Mouse (Mus musculus) embryonic facial prominence, embryonic 12.5 days (tissue): ENCODE results near the gene Leng9. TPM values are rescaled to one million over a fixed set of nuclear protein-coding genes. Genes with fewer than 3 reads are reported as not detected.

Experiments used
- ATAC-seq: fragments of 200-750 bp; cut with Nextera tagmentation; 2 replicates; pipeline ENCODE4 v1.8.0; 2017; ENCODE audit not compliant: insufficient number of reproducible peaks, insufficient read depth, low FRiP score, low TSS enrichment
- H3K27ac ChIP-seq: fragments of 300-500 bp; sonication (generic); 2 replicates; pipeline ENCODE4 v1.5.1; 2016; ENCODE audit warnings: mild to moderate bottlenecking
- H3K27me3 ChIP-seq: fragments of 300-500 bp; sonication (generic); 2 replicates; pipeline ENCODE4 v1.6.1; 2016; ENCODE audit warnings: mild to moderate bottlenecking, moderate library complexity
- H3K36me3 ChIP-seq: fragments of 300-500 bp; sonication (generic); 2 replicates; pipeline ENCODE4 v1.6.1; 2016; ENCODE audit warnings: mild to moderate bottlenecking
- H3K4me1 ChIP-seq: fragments of 300-500 bp; sonication (generic); 2 replicates; pipeline ENCODE4 v1.6.1; 2016
- H3K4me2 ChIP-seq: fragments of 300-500 bp; sonication (generic); replicated peaks from 2 replicates; pipeline ENCODE4 v1.6.1; 2016; ENCODE audit warnings: mild to moderate bottlenecking, moderate library complexity
- H3K4me3 ChIP-seq: fragments of 300-500 bp; sonication (generic); 2 replicates; pipeline ENCODE4 v1.5.1; 2016; ENCODE audit warnings: mild to moderate bottlenecking
- H3K9ac ChIP-seq: fragments of 300-500 bp; sonication (generic); 2 replicates; pipeline ENCODE4 v1.6.1; 2016; ENCODE audit warnings: mild to moderate bottlenecking, moderate library complexity
- H3K9me3 ChIP-seq: fragments of 300-500 bp; sonication (generic); 2 replicates; pipeline ENCODE4 v1.6.1; 2016; ENCODE audit warnings: mild to moderate bottlenecking, moderate library complexity
- WGBS: fragments of 180-500 bp; shearing (Covaris S2); methylation state at CpG from one replicate; pipeline ENCODE4 v1.1.7; 2016; 5-methylcytosine and 5-hydroxymethylcytosine counted together
- polyA plus RNA-seq: library from polyadenylated mRNA; unstranded; fragments of >200 nt; fragmentation: Nextera tagmentation; extraction: Ambion mirVana; gene quantifications from 2 replicates; pipeline ENCODE4 v1.2.1, GENCODE M21; 2016

Gene Leng9
- polyA plus RNA-seq, 1 experiment from 2014 or later: 2.8 TPM

DNA sequence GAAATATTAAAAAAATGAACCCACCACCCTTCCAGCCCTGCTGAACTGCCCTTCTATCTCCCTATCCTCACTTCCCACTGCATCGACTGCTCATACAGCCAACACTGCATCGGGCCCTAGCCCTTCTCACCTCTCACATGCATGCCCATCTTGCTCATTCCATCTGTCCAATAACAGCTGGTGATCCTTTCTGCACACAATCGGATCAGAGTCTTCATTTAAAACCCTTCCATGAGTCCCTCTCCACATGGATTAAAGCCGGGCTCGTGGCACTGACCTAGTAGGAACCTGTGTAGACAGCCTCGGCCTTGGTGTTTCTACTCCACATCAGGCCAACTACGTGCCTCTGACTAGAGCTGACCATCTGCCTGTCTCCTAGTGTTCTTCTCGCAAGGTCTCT lies 18.2 kb downstream of the Leng9 start:
- 88% methylated on average over 8 of the region's 8 CpGs for WGBS
- Histone ChIP-seq H3K27me3 (no peaks in the 10 kb centered on the region), H3K27ac (no peak overlapping the region), H3K36me3 (no peaks in the 10 kb centered on the region), H3K9me3 (no peaks in the 10 kb centered on the region), H3K4me3 (no peak overlapping the region), H3K4me2 (no peak overlapping the region), H3K4me1 (peaks cover 8% of the 10 kb centered on the region; the same call in 1 of the 2 replicates), H3K9ac (0 out of 2 replicates have a peak overlapping the region, but pooled peaks have one; percentile 7)
- no peak for ATAC-seq

DNA sequence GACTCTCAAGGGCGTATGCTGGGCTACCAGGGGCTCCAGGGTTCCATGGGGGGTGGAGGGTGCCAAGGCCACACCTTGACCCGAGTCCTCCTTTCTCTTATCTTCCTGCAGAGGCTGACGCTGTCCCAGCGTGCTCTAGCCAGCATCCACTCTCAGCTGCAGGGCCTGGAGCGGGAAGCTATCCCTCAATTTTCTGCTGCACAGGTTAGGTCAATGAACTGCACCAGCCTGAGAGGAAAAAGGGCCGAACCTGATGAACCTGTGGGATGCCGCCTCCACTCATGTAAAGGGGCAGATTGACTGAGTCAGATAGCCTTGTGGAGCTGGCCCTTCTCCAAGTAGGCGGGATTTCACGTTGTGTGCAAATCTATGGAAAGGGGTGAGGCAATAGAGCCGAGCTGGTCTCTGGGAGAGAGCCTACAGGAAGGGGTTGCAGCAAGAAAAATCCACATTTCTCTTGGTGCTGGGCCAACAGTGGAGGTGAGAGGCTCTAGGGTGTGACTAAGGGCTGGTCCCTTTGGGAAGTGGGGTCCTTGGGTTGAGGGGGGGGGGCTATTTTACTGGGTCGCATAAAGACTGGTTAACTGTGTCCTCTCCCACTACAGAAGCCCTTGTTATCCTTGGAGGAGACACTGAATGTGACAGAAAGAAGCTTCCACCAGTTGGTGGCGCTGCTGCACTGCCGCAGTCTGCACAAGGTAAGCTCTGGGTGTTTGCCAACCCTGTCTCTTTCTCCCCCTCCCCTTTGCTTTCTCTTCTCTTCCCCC lies 19.3 kb downstream of the Leng9 start:
- 44% methylated on average over 13 of the region's 13 CpGs for WGBS

DNA sequence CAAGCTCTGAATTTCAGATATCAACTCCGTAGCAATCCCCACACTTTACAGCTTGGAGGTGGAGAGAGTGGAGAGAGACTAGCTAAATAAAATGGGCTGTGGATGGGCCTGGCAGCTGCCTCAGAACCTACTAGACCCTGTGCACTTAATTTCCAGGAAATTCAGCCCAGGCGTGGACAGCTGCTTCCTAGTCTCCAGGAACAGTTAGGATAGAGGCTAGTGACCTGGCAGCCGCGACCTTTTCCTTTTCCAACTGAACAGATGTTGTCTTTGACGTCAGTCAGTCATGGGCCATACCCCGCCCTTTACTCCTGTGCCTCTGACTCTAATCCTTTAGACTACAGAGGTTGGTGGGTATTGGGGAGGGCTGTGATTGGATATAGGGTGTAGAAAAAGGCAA lies 21.3 kb downstream of the Leng9 start:
- Histone ChIP-seq H3K4me2 (no peak overlapping the region), H3K27ac (no peak overlapping the region), H3K27me3 (no peaks in the 10 kb centered on the region), H3K9ac (no peak overlapping the region), H3K9me3 (no peaks in the 10 kb centered on the region), H3K4me1 (peaks cover 14% of the 10 kb centered on the region), H3K4me3 (no peak overlapping the region), H3K36me3 (no peaks in the 10 kb centered on the region)
- ATAC-seq: no peak
- WGBS: 49% methylated on average over 6 of the region's 6 CpGs

More for the DNA sequence above, 19.3 kb downstream of the Leng9 start:
- Histone ChIP-seq H3K9ac (no peak overlapping the region), H3K27ac (no peak overlapping the region), H3K4me1 (peaks cover 8% of the 10 kb centered on the region; the same call in 1 of the 2 replicates), H3K4me3 (no peak overlapping the region), H3K36me3 (no peaks in the 10 kb centered on the region), H3K9me3 (no peaks in the 10 kb centered on the region), H3K27me3 (no peaks in the 10 kb centered on the region), H3K4me2 (0 out of 2 replicates have a peak overlapping the region, but pooled peaks have one; percentile 15)
- ATAC-seq: peak; percentile 38; the same call in 1 of the 2 replicates

DNA sequence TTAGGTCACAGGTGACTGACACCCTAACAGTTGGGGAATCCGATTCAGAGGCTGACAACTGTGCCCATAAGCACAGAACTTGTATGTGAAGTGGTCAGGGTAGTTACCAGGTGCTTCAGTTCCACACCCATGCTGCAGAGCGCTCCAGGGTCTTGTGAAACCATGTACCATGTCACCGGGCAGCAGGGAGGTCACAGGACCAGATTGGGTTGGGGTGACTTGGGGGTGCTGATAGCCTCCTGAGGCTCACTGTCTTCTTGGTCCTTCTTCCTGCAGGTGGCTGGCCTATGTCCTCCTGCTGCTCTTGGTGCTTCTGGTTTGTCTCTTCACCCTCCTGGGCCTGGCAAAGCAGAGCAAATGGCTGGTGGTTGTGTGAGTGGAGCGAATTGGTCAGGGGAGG lies 22.3 kb downstream of the Leng9 start:
- no peak overlapping the region for H3K4me2 ChIP-seq
- no peak for ATAC-seq
- no peak overlapping the region for H3K27ac ChIP-seq
- no peak overlapping the region for H3K4me3 ChIP-seq
- H3K9me3 ChIP-seq: no peaks in the 10 kb centered on the region
- no peaks in the 10 kb centered on the region for H3K27me3 ChIP-seq
- 86% methylated on average over 4 of the region's 4 CpGs for WGBS
- H3K4me1 ChIP-seq: peaks cover 16% of the 10 kb centered on the region
- H3K36me3 ChIP-seq: no peaks in the 10 kb centered on the region
- H3K9ac ChIP-seq: no peak overlapping the region

DNA sequence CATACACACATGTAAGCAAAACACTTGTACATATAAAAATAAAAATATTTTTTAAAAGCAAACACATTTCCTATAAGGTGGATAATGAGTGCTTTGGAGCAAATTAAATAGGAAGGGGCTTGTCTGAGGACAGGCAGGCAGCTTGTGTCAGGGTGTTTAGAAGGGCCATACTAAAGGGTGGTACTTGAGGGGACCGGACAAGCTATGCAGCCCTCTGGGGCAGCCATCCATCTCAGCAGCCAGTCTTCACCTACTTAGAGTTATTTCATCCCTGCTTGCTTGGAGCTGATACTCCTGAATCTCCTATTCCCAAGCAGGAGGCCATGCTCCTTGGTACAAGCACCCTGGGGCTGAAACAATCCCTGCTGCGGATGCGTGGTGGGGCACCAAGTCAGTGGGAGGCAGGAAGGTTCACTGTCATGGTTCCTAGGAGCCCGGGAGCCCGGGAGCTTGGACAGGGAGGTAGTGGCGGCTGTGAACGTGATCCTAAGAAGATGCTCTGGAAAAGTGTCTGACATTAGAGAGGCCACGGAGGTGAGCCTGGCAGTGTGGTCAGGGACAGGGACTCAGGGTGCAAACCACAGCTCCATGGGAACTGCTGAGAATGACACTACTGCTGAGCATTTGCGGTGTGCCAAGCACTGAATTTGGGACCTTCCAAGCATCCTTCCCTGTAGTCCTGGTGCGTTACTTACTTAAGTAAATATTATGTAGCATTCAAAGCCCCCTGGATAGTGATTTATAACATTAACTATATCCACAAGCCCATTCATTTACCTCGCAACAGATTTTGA lies 23.0 kb downstream of the Leng9 start:
- H3K4me3 ChIP-seq: no peak overlapping the region
- 89% methylated on average over 11 of the region's 11 CpGs for WGBS
- no peak overlapping the region for H3K27ac ChIP-seq
- H3K36me3 ChIP-seq: no peaks in the 10 kb centered on the region
- no peak overlapping the region for H3K4me2 ChIP-seq
- no peaks in the 10 kb centered on the region for H3K9me3 ChIP-seq
- no peaks in the 10 kb centered on the region for H3K27me3 ChIP-seq
- H3K9ac ChIP-seq: no peak overlapping the region
- ATAC-seq: no peak
- H3K4me1 ChIP-seq: peaks cover 16% of the 10 kb centered on the region

DNA sequence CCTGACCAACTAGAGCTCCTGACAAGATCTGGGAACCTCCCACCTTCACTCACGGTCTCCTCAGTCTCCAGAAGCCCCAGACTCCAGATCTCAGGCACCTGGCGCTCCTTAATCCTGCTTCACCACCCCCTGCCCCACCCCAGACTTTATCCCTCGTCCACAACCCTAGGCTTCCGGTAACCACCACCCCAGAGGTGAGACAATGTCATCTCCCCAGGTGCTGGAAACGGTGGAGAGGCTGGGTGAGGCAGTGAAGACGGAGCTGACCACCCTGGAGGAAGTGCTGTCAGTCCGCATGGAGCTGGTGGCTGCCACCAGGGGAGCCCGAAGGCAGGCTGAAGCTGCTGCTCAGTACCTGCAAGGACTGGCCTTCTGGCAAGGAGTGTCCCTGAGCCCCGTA lies 24.9 kb downstream of the Leng9 start:
- no peaks in the 10 kb centered on the region for H3K9me3 ChIP-seq
- no peak overlapping the region for H3K4me3 ChIP-seq
- H3K4me1 ChIP-seq: peaks cover 13% of the 10 kb centered on the region
- H3K4me2 ChIP-seq: no peak overlapping the region
- no peaks in the 10 kb centered on the region for H3K36me3 ChIP-seq
- H3K27me3 ChIP-seq: peaks cover 11% of the 10 kb centered on the region
- ATAC-seq: no peak
- no peak overlapping the region for H3K27ac ChIP-seq
- 22% methylated on average over 9 of the region's 9 CpGs for WGBS
- no peak overlapping the region for H3K9ac ChIP-seq

DNA sequence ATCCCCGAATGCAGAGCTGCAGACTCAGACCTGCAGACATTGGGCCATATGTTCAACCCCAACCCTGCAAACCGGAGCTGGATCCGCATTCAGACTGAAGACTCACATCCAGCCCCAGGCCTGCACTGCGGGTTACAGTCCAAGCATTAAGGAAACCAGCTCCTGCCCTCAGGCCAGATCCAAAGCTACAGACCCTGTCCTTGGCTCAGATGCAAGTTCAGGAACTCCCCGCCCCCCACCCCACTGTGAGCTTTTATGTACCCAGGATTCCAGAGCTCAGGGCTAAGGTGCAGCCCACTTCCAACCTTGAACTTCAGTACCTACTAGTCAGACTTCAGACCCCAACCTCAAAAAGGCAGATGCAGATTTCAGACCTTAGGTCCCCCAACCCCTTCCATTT lies 25.3 kb downstream of the Leng9 start:
- H3K4me2 ChIP-seq: peak overlapping the region; percentile 44
- H3K27me3 ChIP-seq: peaks cover 15% of the 10 kb centered on the region
- no peak overlapping the region for H3K9ac ChIP-seq
- H3K36me3 ChIP-seq: no peaks in the 10 kb centered on the region
- H3K9me3 ChIP-seq: no peaks in the 10 kb centered on the region
- no peak overlapping the region for H3K4me3 ChIP-seq
- H3K27ac ChIP-seq: no peak overlapping the region; the same call in 1 of the 2 replicates
- ATAC-seq: no peak
- H3K4me1 ChIP-seq: peaks cover 13% of the 10 kb centered on the region
- WGBS: 13% methylated on average over 5 of the region's 5 CpGs

DNA sequence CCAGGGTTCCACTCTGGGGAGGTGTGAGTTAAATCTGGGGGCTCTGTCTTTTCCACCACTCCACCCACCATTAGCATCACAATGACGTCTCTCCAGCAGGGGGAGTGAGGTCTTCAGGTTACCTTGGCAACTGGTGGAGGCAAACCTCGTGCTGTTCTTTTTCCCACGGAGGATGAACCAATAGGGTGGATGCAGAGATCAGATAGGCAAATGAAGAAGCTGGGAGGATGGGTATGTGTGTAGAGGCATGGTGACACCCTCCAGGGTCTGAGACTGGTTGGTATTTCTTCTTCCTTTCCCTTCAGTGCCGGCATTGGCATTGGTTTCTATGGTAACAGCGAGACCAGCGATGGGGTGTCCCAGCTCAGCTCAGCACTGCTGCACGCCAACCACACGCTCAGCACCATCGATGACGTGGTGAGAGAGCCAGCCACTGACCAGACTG lies 25.8 kb downstream of the Leng9 start:
- H3K4me3 ChIP-seq: no peak overlapping the region
- H3K4me1 ChIP-seq: peaks cover 16% of the 10 kb centered on the region

DNA sequence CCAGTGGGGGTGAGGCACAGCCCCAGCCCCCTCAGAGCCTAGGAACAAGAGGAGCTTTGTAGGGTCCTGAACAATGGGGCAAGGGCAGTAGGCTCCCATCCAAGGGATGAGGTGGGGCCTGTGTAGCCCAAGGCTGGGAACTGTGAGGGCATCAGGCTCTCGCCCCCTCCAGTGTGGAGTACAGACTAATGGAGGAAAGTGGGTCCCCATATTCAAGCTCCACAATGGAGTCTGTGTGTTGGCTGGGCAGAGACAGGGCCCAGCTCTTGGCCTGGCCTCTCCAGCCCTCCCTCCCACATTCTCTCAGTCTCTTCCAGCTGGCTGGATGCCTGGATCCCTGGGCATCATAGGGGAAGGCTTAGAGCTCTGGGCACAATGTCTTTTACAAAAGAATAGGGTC lies 26.4 kb downstream of the Leng9 start:
- Histone ChIP-seq H3K36me3 (no peaks in the 10 kb centered on the region), H3K9ac (no peak overlapping the region; the same call in 1 of the 2 replicates), H3K27ac (0 out of 2 replicates have a peak overlapping the region, but pooled peaks have one; percentile 43), H3K4me3 (no peak overlapping the region), H3K27me3 (peaks cover 26% of the 10 kb centered on the region), H3K4me2 (no peak overlapping the region), H3K4me1 (peaks cover 19% of the 10 kb centered on the region), H3K9me3 (no peaks in the 10 kb centered on the region)
- WGBS: 40% methylated on average over 1 of the region's 1 CpGs
- peak; percentile 37 for ATAC-seq

More for the DNA sequence above, 25.8 kb downstream of the Leng9 start:
- ATAC-seq: peak; percentile 70
- WGBS: 2% methylated on average over 10 of the region's 10 CpGs
- no peaks in the 10 kb centered on the region for H3K36me3 ChIP-seq
- H3K9ac ChIP-seq: no peak overlapping the region
- H3K4me2 ChIP-seq: peak overlapping the region; percentile 44
- peaks cover 21% of the 10 kb centered on the region for H3K27me3 ChIP-seq
- H3K9me3 ChIP-seq: no peaks in the 10 kb centered on the region
- no peak overlapping the region; the same call in 1 of the 2 replicates for H3K27ac ChIP-seq

DNA sequence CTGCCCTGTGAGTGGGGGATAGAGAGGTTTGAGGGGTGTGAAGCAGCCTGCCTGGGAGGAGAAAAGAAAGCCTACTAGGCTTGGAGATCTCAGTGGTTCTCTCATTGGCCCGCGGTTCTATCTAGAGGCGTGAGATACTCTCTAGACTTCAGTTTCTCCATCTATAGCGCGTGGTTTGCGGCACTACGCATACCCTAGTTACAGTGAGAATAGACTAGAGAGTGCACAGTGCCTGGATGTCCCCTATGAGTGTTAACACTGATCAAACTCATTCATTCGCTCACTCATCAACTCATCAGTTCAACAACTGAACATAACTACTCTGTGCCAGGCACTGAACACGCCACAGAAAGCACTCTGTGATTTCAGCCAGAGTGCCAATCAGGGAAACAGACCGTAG lies 27.4 kb downstream of the Leng9 start:
- H3K4me2 ChIP-seq: no peak overlapping the region
- H3K4me3 ChIP-seq: no peak overlapping the region
- 85% methylated on average over 10 of the region's 10 CpGs for WGBS

DNA sequence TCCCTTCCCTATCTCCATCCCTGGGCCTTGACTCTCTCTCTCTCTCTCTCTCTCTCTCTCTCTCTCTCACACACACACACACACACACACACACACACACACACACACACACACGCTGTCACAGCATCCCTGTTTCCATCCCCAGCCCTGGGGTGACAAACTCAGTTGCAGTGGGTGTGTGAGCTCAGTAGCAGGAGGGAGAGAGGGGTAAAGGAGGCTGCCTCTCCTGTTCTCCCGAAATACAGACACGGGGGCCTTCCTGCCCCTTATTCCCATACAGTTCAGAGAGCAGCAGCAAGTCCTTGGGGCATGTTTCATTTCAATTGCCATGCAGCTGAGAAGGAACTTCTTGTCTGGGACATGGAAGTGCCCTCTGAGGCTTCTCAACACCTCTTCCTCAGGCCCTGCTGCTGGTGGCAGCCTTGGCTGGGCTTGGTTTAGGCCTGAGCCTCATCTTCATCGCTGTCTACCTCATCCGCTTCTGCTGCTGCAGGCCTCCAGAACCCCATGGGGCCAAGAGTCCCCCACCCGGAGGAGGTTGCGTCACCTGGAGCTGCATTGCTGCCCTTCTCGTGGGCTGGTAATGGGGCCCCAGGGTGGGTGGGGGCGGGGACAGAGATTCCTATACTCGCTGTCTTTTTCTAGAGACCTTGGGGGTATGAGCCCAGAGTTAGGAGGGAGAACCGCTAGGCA lies 28.0 kb downstream of the Leng9 start:
- Histone ChIP-seq H3K4me2 (no peak overlapping the region), H3K27me3 (peaks cover 26% of the 10 kb centered on the region), H3K27ac (no peak overlapping the region)

More for the DNA sequence above, 27.4 kb downstream of the Leng9 start:
- Histone ChIP-seq H3K9me3 (no peaks in the 10 kb centered on the region), H3K36me3 (no peaks in the 10 kb centered on the region), H3K27me3 (peaks cover 26% of the 10 kb centered on the region), H3K27ac (no peak overlapping the region), H3K9ac (no peak overlapping the region), H3K4me1 (peaks cover 19% of the 10 kb centered on the region)
- no peak for ATAC-seq

More for the DNA sequence above, 28.0 kb downstream of the Leng9 start:
- no peak overlapping the region for H3K4me3 ChIP-seq
- peaks cover 19% of the 10 kb centered on the region for H3K4me1 ChIP-seq
- 43% methylated on average over 11 of the region's 11 CpGs for WGBS
- H3K9me3 ChIP-seq: no peaks in the 10 kb centered on the region
- ATAC-seq: no peak
- H3K36me3 ChIP-seq: no peaks in the 10 kb centered on the region
- no peak overlapping the region for H3K9ac ChIP-seq
